Mouse (Mus musculus): ENCODE measurements around the gene Gpha2. TPM values are rescaled to one million over a fixed set of nuclear protein-coding genes. Genes with fewer than 3 reads are reported as not detected.

Gene Gpha2
- polyA plus RNA-seq, 1 experiment from 2014 or later: not detected

DNA sequence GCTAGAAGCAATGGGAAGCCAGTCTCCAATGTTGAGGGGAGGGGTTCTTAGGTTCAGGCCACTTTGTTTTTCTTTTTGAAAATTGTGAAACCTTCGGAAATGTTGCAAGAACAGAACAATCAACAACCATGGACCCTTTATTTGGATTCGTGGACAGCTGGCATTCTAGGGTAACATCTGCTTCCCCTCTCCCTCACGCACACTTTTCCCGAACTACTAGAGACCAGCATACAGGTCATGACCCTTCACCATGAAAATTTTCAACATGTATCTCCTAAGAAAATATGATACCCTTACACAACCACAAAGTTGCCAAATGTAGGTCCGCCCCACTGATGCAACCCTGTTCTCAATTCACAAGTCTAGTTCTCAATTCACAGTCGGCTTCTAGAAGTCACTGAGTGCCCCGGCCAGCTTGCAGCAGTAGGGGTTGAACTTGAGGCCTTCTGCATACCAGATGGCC, 42.5 kb downstream of the Gpha2 start:
- Histone ChIP-seq H3K27me3 (ENCODE audit: control insufficient read depth, insufficient read depth, low read length) (no peaks in the 10 kb centered on the region), H3K27ac (no peak overlapping the region), H3K36me3 (replicated peaks; ENCODE audit: control insufficient read depth, insufficient read depth) (no peaks in the 10 kb centered on the region), H3K4me3 (replicated peaks; ENCODE audit: low read length) (no peak overlapping the region), H3K4me1 (replicated peaks; ENCODE audit: control insufficient read depth, insufficient read depth, low read length) (no peaks in the 10 kb centered on the region), H3K9me3 (ENCODE audit: control insufficient read depth, low read length) (no peaks in the 10 kb centered on the region), H3K9ac (no peak overlapping the region), H3K4me2 (replicated peaks) (no peak overlapping the region)
- no peak for ATAC-seq (ENCODE audit: low FRiP score)
- no peak for DNase-seq (ENCODE audit: low spot score)
- 81% methylated on average over 7 of the region's 7 CpGs for WGBS

DNA sequence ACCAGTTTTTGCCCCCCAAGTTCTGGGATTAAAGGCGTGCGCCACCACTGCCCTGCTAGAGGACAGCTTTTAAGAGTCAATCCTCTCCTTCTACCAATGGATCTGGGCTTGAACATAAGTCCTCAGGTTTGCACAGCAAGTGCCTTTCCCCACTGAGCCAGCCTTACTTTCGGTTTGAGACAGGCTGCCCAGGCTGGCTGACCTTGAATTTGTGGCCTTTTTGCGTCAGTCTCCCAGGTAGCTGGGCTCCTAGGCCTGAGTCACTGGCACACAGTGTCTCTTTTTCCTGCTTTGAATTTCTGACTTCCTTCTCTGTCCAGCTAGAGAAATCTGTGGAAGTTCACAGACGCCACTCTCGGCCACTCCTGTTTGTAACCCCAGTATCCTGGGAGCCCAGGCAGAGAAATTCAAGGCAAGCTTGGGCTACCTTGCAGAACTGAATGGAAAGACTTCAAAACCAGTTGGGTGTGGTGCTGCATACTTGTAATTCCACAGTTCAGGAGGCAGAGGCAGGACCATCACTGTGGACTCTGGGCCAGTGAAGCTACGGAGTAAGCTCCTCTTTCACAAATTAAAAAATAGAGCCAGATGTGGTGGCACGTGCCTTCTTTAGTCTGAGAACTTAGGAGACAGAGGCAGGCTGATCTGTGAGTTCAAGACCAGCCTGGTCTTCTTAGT, 43.8 kb downstream of the Gpha2 start:
- Histone ChIP-seq H3K4me1 (replicated peaks; ENCODE audit: control insufficient read depth, insufficient read depth, low read length) (no peaks in the 10 kb centered on the region), H3K4me2 (replicated peaks) (no peak overlapping the region), H3K36me3 (replicated peaks; ENCODE audit: control insufficient read depth, insufficient read depth) (no peaks in the 10 kb centered on the region), H3K27me3 (ENCODE audit: control insufficient read depth, insufficient read depth, low read length) (no peaks in the 10 kb centered on the region), H3K4me3 (replicated peaks; ENCODE audit: low read length) (no peak overlapping the region), H3K9me3 (ENCODE audit: control insufficient read depth, low read length) (no peaks in the 10 kb centered on the region), H3K9ac (no peak overlapping the region), H3K27ac (no peak overlapping the region)
- 88% methylated on average over 8 of the region's 8 CpGs for WGBS
- no peak for DNase-seq (ENCODE audit: low spot score)
- no peak for ATAC-seq (ENCODE audit: low FRiP score)

DNA sequence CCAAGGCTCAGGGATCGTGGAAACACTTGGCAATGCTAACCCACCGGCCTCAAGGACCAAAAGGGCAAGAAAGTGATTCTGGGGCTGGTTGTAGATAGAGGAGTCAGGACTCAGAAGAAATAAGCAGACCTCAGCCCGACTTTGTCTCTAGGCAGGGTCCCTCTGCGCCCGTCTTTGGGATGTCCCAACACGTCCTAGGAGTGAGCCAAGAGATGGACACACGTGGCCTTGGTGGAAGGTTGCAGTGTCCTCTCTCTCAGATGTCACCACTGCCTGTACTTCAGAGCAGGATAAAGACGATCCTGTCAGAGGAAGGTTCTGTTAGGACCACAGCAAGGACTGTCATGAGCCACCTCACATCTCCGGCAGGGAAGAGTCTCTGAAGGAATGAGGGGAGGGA, 44.5 kb downstream of the Gpha2 start:
- Histone ChIP-seq H3K27ac (no peak overlapping the region), H3K4me1 (replicated peaks; ENCODE audit: control insufficient read depth, insufficient read depth, low read length) (peaks cover 2% of the 10 kb centered on the region; the same call in 1 of the 2 replicates), H3K4me2 (replicated peaks) (no peak overlapping the region), H3K9me3 (ENCODE audit: control insufficient read depth, low read length) (no peaks in the 10 kb centered on the region), H3K4me3 (replicated peaks; ENCODE audit: low read length) (no peak overlapping the region), H3K27me3 (ENCODE audit: control insufficient read depth, insufficient read depth, low read length) (no peaks in the 10 kb centered on the region), H3K36me3 (replicated peaks; ENCODE audit: control insufficient read depth, insufficient read depth) (no peaks in the 10 kb centered on the region), H3K9ac (no peak overlapping the region)
- DNase-seq (ENCODE audit: low spot score) (no peak), ATAC-seq (ENCODE audit: low FRiP score) (no peak)
- WGBS: 58% methylated on average over 9 of the region's 9 CpGs

DNA sequence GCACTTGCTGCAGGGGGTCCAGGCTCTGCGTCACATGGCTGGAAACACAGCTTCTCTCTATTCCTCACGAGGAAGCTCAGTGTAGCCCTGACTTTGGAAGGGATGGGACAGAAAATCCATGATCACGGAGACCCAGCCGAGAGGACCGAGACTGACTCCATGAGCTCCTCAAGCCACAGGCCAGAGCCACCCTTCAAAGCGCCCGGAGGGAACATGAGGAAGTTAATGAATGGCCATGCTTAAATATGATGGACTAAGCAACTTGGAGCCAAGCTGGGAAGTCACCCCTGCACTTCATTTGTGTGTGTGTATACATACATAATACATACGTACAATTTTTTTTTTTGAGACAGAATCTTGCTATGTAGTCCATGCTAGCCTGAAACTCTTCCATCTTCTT, 45.0 kb downstream of the Gpha2 start:
- H3K4me1 ChIP-seq (replicated peaks; ENCODE audit: control insufficient read depth, insufficient read depth, low read length): peaks cover 7% of the 10 kb centered on the region; the same call in 1 of the 2 replicates
- no peak overlapping the region for H3K9ac ChIP-seq
- ATAC-seq (ENCODE audit: low FRiP score): no peak
- no peaks in the 10 kb centered on the region for H3K36me3 ChIP-seq (replicated peaks; ENCODE audit: control insufficient read depth, insufficient read depth)
- H3K4me3 ChIP-seq (replicated peaks; ENCODE audit: low read length): no peak overlapping the region
- H3K27me3 ChIP-seq (ENCODE audit: control insufficient read depth, insufficient read depth, low read length): no peaks in the 10 kb centered on the region
- H3K4me2 ChIP-seq (replicated peaks): no peak overlapping the region
- H3K9me3 ChIP-seq (ENCODE audit: control insufficient read depth, low read length): no peaks in the 10 kb centered on the region
- 37% methylated on average over 8 of the region's 8 CpGs for WGBS
- no peak overlapping the region for H3K27ac ChIP-seq
- DNase-seq (ENCODE audit: low spot score): no peak

DNA sequence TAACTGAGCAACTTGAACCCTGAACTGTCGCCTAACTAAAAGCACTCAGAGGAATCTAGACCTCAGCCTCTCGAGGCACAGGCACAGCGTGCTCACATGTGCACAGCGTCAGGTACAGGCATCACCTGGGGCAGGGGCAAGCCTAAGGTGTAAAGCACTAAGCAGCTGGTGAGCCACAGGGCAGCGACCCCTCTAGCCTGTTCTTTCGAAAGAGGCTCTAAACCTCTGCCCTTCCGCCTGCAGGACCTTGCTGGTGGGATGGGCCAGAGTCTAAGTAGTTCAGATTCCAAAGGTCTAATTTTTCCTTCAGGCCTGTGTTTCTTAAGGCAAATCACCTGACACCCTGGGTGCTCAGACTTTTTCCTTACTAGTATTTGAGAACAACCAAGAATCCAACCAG, 45.9 kb downstream of the Gpha2 start:
- Histone ChIP-seq H3K4me3 (replicated peaks; ENCODE audit: low read length) (no peak overlapping the region), H3K9ac (no peak overlapping the region), H3K4me2 (replicated peaks) (no peak overlapping the region), H3K9me3 (ENCODE audit: control insufficient read depth, low read length) (no peaks in the 10 kb centered on the region), H3K4me1 (replicated peaks; ENCODE audit: control insufficient read depth, insufficient read depth, low read length) (peaks cover 8% of the 10 kb centered on the region; the same call in 1 of the 2 replicates), H3K27ac (no peak overlapping the region), H3K27me3 (ENCODE audit: control insufficient read depth, insufficient read depth, low read length) (no peaks in the 10 kb centered on the region), H3K36me3 (replicated peaks; ENCODE audit: control insufficient read depth, insufficient read depth) (no peaks in the 10 kb centered on the region)
- ATAC-seq (ENCODE audit: low FRiP score) (no peak), DNase-seq (ENCODE audit: low spot score) (no peak)
- 71% methylated on average over 7 of the region's 7 CpGs for WGBS

DNA sequence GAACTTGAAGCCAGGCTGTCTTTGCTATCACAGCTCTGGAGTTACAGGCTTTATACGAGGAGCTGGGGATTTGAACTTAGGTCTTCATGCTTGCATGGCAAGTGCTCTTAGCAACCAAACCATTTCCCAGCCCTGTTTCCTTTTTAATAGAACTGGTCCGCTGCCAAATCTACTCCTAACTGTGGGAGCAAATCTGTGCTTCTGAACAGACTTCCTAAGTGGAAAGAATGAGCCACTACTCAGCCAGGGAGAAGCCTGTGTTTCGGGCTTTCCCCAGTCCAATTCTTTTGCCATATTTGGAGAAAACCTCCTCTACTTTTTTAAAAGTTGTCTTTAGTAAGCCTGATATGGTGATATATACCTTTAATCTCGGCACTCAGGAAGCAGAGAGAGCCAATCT, 46.6 kb downstream of the Gpha2 start:
- WGBS: 87% methylated on average over 4 of the region's 4 CpGs
- peaks cover 11% of the 10 kb centered on the region for H3K4me1 ChIP-seq (replicated peaks; ENCODE audit: control insufficient read depth, insufficient read depth, low read length)
- H3K27ac ChIP-seq: no peak overlapping the region
- H3K9me3 ChIP-seq (ENCODE audit: control insufficient read depth, low read length): no peaks in the 10 kb centered on the region
- no peak overlapping the region for H3K4me3 ChIP-seq (replicated peaks; ENCODE audit: low read length)
- ATAC-seq (ENCODE audit: low FRiP score): no peak
- no peaks in the 10 kb centered on the region for H3K27me3 ChIP-seq (ENCODE audit: control insufficient read depth, insufficient read depth, low read length)
- DNase-seq (ENCODE audit: low spot score): no peak
- no peak overlapping the region for H3K9ac ChIP-seq
- H3K4me2 ChIP-seq (replicated peaks): no peak overlapping the region
- no peaks in the 10 kb centered on the region for H3K36me3 ChIP-seq (replicated peaks; ENCODE audit: control insufficient read depth, insufficient read depth)

DNA sequence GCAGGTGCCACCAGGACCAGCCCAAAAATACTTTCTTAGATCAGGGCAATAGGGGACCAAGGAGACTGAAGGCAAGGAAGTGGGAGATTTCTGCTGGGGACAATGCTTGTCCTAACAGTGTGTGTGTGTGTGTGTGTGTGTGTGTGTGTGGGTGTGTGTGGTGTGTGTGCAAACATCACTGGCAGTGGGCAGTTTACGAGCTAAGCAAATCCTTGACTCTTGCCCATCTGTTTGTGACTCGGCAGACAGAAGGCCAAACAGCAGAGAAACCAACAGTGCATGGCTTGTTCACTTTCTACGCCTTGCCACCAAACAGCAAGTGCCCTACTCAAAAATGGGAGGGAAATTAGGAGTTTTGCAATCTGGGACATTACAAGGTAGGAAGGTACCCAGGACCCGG, 47.4 kb downstream of the Gpha2 start:
- Histone ChIP-seq H3K4me1 (replicated peaks; ENCODE audit: control insufficient read depth, insufficient read depth, low read length) (peaks cover 20% of the 10 kb centered on the region), H3K4me3 (replicated peaks; ENCODE audit: low read length) (no peak overlapping the region), H3K9me3 (ENCODE audit: control insufficient read depth, low read length) (no peaks in the 10 kb centered on the region), H3K36me3 (replicated peaks; ENCODE audit: control insufficient read depth, insufficient read depth) (no peaks in the 10 kb centered on the region), H3K27me3 (ENCODE audit: control insufficient read depth, insufficient read depth, low read length) (no peaks in the 10 kb centered on the region), H3K27ac (no peak overlapping the region), H3K4me2 (replicated peaks) (no peak overlapping the region), H3K9ac (no peak overlapping the region)
- ATAC-seq (ENCODE audit: low FRiP score): no peak
- no peak for DNase-seq (ENCODE audit: low spot score)
- WGBS: 87% methylated on average over 4 of the region's 4 CpGs

DNA sequence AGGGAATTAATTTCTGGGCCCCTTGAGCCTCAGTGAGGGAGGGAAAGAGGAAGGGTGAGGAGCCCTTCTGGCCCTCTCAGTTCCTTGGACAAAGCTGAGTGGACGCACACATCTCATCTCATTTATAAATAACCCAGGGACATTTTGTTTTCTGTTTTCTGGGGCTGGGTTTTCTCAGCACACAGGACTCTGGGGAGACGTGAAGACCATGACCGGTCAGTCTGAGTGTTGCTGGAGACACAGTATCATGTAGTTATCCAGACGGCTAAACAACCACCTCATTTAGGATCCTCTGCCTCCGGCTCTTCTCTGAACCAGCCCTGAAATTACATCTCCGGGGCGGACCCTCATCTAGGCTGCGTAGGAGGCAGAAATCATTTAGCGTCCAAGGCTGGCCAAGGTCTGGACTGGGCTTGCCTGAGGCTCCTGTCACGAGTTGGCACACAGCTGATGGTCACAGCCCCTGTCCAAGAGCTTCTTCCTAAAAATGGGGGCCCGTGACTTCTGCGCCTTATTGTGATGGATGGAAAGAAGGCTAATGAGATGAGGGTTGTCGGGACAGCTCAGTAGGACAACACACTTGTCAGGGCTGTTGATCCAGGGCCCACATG, 47.9 kb downstream of the Gpha2 start:
- no peak overlapping the region for H3K9ac ChIP-seq
- WGBS: 92% methylated on average over 13 of the region's 13 CpGs
- H3K27ac ChIP-seq: no peak overlapping the region
- no peaks in the 10 kb centered on the region for H3K9me3 ChIP-seq (ENCODE audit: control insufficient read depth, low read length)
- no peak overlapping the region for H3K4me3 ChIP-seq (replicated peaks; ENCODE audit: low read length)
- H3K4me1 ChIP-seq (replicated peaks; ENCODE audit: control insufficient read depth, insufficient read depth, low read length): peaks cover 25% of the 10 kb centered on the region
- no peak for ATAC-seq (ENCODE audit: low FRiP score)
- H3K27me3 ChIP-seq (ENCODE audit: control insufficient read depth, insufficient read depth, low read length): no peaks in the 10 kb centered on the region
- no peaks in the 10 kb centered on the region for H3K36me3 ChIP-seq (replicated peaks; ENCODE audit: control insufficient read depth, insufficient read depth)
- DNase-seq (ENCODE audit: low spot score): no peak
- H3K4me2 ChIP-seq (replicated peaks): no peak overlapping the region

DNA sequence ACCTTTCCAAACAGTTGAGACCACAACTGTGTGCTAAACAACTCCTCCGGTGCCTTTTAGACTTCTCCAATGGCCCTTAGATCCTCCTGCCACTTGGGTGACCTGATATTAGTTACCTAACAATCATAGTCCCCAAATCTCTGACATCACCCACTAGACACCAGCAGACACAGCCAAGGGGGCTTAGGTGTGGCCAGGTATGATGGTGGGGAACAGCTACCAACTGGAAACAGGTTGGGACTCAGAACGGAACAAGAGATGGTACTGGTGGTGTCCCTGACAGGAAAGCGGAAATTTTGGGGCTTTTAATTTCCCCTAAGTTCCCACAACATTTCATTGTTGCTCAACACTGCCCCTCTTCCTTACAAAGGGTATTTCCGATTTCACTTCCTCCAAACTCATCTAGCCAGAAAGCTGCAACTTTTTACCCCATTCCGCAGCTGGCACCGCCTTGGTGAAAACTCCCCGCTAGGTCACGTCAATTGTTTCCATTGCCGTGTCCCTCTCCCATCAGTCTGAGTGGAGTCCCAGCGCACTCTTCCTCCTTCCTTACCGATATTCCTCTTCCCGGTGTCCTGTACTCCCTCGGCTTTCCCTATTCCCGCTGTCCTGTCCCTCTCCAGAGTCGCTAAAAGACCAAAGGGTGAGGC, 49.7 kb downstream of the Gpha2 start:
- peaks cover 35% of the 10 kb centered on the region for H3K4me1 ChIP-seq (replicated peaks; ENCODE audit: control insufficient read depth, insufficient read depth, low read length)
- 7% methylated on average over 15 of the region's 15 CpGs for WGBS
- no peaks in the 10 kb centered on the region for H3K9me3 ChIP-seq (ENCODE audit: control insufficient read depth, low read length)
- H3K4me3 ChIP-seq (replicated peaks; ENCODE audit: low read length): peak overlapping the region; percentile 85
- no peaks in the 10 kb centered on the region for H3K27me3 ChIP-seq (ENCODE audit: control insufficient read depth, insufficient read depth, low read length)
- peak overlapping the region; percentile 71 for H3K27ac ChIP-seq
- ATAC-seq (ENCODE audit: low FRiP score): no peak
- peak overlapping the region; percentile 63 for H3K9ac ChIP-seq
- H3K4me2 ChIP-seq (replicated peaks): peak overlapping the region; percentile 97
- peak; percentile 37 for DNase-seq (ENCODE audit: low spot score)
- H3K36me3 ChIP-seq (replicated peaks; ENCODE audit: control insufficient read depth, insufficient read depth): peaks cover 4% of the 10 kb centered on the region; the same call in 1 of the 2 replicates

All from hindbrain, embryonic 14.5 days (tissue).